Mouse (Mus musculus) intestine, postnatal 0 days (tissue): ENCODE data around the gene Gm20695. TPM values are rescaled to one million over a fixed set of nuclear protein-coding genes. Genes with fewer than 3 reads are reported as not detected.
"Not testable (repeated sequence)": the region's sequence is repeated elsewhere in the genome, so short reads cannot be mapped to it uniquely, and the experiment has no call there.

Source experiments
- ATAC-seq: fragments of 200-750 bp; cut with Nextera tagmentation; 2 replicates; pipeline ENCODE4 v1.8.0; 2017; ENCODE audit warnings: mild to moderate bottlenecking, moderate TSS enrichment, moderate library complexity
- H3K27ac ChIP-seq: fragments of 300-500 bp; sonication (generic); 2 replicates; pipeline ENCODE4 v1.5.1; 2014; ENCODE audit warnings: mild to moderate bottlenecking, low read depth, low read length, moderate library complexity
- H3K27me3 ChIP-seq: fragments of 300-500 bp; sonication (generic); replicated peaks from 2 replicates; pipeline ENCODE4 v1.6.1; 2014; ENCODE audit warnings: low read length, mixed read lengths; ENCODE audit not compliant: control insufficient read depth, insufficient read depth
- H3K36me3 ChIP-seq: fragments of 300-500 bp; sonication (generic); 2 replicates; pipeline ENCODE4 v1.6.1; 2014; ENCODE audit warnings: mild to moderate bottlenecking, moderate library complexity; ENCODE audit not compliant: control insufficient read depth, insufficient read depth
- H3K4me1 ChIP-seq: fragments of 300-500 bp; sonication (generic); replicated peaks from 2 replicates; pipeline ENCODE4 v1.6.1; 2014; ENCODE audit warnings: antibody characterized with exemption, low read length, mixed read lengths; ENCODE audit not compliant: control insufficient read depth, insufficient read depth
- H3K4me2 ChIP-seq: fragments of 300-500 bp; sonication (generic); replicated peaks from 2 replicates; pipeline ENCODE4 v1.6.1; 2014; ENCODE audit warnings: low read depth, mild to moderate bottlenecking, moderate library complexity
- H3K4me3 ChIP-seq: fragments of 300-500 bp; sonication (generic); 2 replicates; pipeline ENCODE4 v1.5.1; 2014; ENCODE audit warnings: low read depth, low read length
- H3K9ac ChIP-seq: fragments of 300-500 bp; sonication (generic); 2 replicates; pipeline ENCODE4 v1.6.1; 2014; ENCODE audit warnings: mild to moderate bottlenecking, low read depth, low read length
- H3K9me3 ChIP-seq: fragments of 300-500 bp; sonication (generic); 2 replicates; pipeline ENCODE4 v1.6.1; 2016; ENCODE audit warnings: mixed run types; ENCODE audit not compliant: control insufficient read depth
- CTCF ChIP-seq: sonication (generic); IDR thresholded peaks from 2 replicates; pipeline ENCODE4 v1.5.1; 2016; ENCODE audit warnings: low read depth, mild to moderate bottlenecking, control low read depth, antibody characterized with exemption, moderate library complexity
- WGBS: fragments of 180-500 bp; shearing (Covaris S2); extraction: QIAGEN DNeasy Blood & Tissue Kit; methylation state at CpG from one replicate; pipeline ENCODE4 v1.1.7; 2014; 5-methylcytosine and 5-hydroxymethylcytosine counted together
- polyA plus RNA-seq: library from polyadenylated mRNA; unstranded; fragments of >200 nt; fragmentation: Nextera tagmentation; extraction: Ambion mirVana; gene quantifications from 2 replicates; pipeline ENCODE4 v1.2.1, GENCODE M21; 2015

Gm20695 gene
- polyA plus RNA-seq, 1 experiment from 2014 or later, result 0.72 TPM

DNA sequence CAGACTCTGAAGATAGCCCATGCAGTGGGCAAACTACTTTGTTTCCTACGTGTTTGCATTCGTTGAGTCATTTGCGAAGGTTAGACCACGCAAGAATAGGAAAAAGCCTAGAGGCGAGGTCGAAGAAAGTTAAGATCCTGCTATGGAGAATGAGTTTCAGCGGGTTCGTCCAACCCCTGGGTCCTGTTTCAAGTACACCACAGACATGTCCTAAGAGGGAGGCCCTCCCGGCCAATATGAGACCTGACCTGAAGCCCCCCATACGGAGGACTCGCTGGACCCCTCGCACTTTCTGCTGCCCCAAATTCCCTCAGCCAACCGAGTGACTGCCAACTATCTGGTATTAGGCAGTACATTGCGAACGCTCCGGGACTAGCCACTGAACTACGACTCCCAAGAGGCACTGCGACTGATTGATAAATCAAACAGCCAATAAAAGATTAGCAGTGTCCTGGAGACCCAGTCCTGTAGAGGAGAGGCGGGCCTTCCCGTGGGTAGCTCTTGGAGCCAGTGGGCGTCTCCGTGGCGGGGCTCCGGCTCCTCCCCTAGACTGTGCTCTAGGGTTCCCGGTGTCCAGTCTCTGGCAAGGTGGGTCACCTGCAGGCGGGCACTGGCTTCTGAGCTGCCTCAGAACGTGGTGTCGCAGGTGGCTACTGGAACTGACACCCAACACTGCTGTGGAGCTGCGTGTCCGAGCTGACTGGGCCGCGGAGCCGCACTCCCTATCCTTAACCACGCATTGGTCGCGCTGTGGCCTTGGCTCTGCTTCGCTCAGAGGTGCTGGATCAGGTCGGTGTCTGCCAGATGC, 37.5 kb upstream of the Gm20695 start, which contains the start of gene Zfp174:
Gene Zfp174 (plus strand): TSS at position 558 of the 808 bp plus-strand sequence.
- H3K4me1 ChIP-seq, result no peaks in the 10 kb centered on the region
- H3K36me3 ChIP-seq, result no peaks in the 10 kb centered on the region
- ATAC-seq, result peak; percentile 98
- H3K9ac ChIP-seq, result peak within 1 kb of the TSS; percentile 63
- no peaks in the 10 kb centered on the region for H3K27me3 ChIP-seq
- no peaks in the 10 kb centered on the region for H3K9me3 ChIP-seq
- 2% methylated on average over 38 of the region's 38 CpGs for WGBS
- H3K4me2 ChIP-seq, result peak within 1 kb of the TSS; percentile 74
- H3K4me3 ChIP-seq, result peak within 1 kb of the TSS; percentile 59
- H3K27ac ChIP-seq, result no peak within 1 kb of the TSS
- no peak for TF ChIP-seq CTCF

- no peak overlapping the region for H3K9ac ChIP-seq
- no peaks in the 10 kb centered on the region for H3K27me3 ChIP-seq
- WGBS, result 80% methylated on average over 4 of the region's 4 CpGs
- H3K4me3 ChIP-seq, result no peak overlapping the region
- no peaks in the 10 kb centered on the region for H3K4me1 ChIP-seq
- no peak for TF ChIP-seq CTCF
- peak overlapping the region; percentile 74 for H3K4me2 ChIP-seq
- H3K9me3 ChIP-seq, result no peaks in the 10 kb centered on the region
- no peak for ATAC-seq
- no peaks in the 10 kb centered on the region for H3K36me3 ChIP-seq
- H3K27ac ChIP-seq, result no peak overlapping the region
Measured at GRCm38 (mm10) chr16:3847871-3848270, 36.6 kb upstream of the Gm20695 start.

DNA sequence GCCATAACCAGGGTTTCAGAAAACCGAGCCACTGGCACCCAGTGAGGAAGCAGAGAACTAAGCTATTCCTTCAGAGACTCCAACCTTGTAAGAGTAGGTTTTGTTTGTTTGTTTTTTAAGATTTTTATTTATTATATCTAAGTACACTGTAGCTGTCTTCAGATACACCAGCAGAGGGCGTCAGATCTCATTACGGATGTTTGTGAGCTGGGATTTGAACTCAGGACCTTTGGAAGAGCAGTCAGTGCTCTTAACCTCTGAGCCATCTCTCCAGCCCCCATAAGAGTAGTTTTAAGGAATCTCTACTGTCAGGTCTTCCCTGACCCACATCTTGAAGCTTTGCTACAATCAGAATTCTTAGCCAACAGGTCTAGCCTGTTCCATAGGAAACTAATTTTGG, 36.0 kb upstream of the Gm20695 start:
- TF ChIP-seq CTCF, result peak; percentile 37
- ATAC-seq, result no peak
- H3K9me3 ChIP-seq, result no peaks in the 10 kb centered on the region
- no peaks in the 10 kb centered on the region for H3K36me3 ChIP-seq
- H3K9ac ChIP-seq, result no peak overlapping the region
- H3K27ac ChIP-seq, result no peak overlapping the region
- no peaks in the 10 kb centered on the region for H3K27me3 ChIP-seq
- H3K4me1 ChIP-seq, result no peaks in the 10 kb centered on the region
- H3K4me2 ChIP-seq, result no peak overlapping the region
- no peak overlapping the region for H3K4me3 ChIP-seq
- WGBS, result 81% methylated on average over 3 of the region's 3 CpGs

DNA sequence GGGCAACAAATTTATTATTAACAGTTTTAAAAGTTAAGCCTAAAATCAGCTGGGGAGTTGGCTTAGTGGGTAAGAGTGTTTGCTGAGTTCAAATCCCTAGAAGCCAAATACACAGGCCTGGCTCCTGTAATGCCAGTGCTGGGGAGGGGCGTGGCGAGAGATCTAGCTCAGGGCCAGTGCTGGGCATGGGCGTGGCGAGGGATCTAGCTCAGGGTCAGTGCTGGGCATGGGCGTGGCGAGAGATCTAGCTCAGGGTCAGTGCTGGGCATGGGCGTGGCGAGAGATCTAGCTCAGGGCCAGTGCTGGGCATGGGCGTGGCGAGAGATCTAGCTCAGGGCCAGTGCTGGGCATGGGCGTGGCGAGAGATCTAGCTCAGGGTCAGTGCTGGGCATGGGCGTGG, 33.1 kb upstream of the Gm20695 start:
- H3K4me1 ChIP-seq, H3K9ac ChIP-seq, H3K36me3 ChIP-seq, ATAC-seq, H3K27ac ChIP-seq, H3K4me3 ChIP-seq, H3K9me3 ChIP-seq, H3K27me3 ChIP-seq, H3K4me2 ChIP-seq: not testable (repeated sequence)
- 76% methylated on average over 13 of the region's 13 CpGs for WGBS

DNA sequence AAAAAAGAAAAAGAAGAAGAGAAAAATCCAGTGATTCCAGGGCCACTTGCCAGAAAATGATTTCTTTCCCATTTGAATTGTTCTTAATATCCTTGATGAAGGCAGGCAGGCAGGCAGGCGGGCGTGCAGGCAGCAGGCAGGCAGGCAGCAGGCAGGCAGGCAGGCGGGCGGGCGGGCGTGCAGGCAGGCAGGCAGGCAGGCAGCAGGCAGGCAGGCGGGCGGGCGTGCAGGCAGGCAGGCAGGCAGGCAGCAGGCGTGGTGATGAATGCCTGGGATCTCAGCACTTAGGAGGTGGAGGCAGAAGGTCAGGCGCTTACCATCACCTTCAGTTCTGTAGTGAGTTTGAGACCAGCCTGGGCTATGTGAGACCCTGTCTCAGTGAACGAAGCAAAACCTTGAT, 31.9 kb upstream of the Gm20695 start:
- no peaks in the 10 kb centered on the region for H3K4me1 ChIP-seq
- H3K27me3 ChIP-seq, result no peaks in the 10 kb centered on the region
- no peak overlapping the region for H3K4me2 ChIP-seq
- H3K36me3 ChIP-seq, result no peaks in the 10 kb centered on the region
- H3K27ac ChIP-seq, result no peak overlapping the region
- no peak for ATAC-seq
- H3K9ac ChIP-seq, result no peak overlapping the region
- H3K9me3 ChIP-seq, result no peaks in the 10 kb centered on the region
- no peak overlapping the region for H3K4me3 ChIP-seq
- no peak for TF ChIP-seq CTCF
- WGBS, result 45% methylated on average over 12 of the region's 12 CpGs

GRCm38 (mm10) chr16:3854437-3855182, 29.8 kb upstream of the Gm20695 start:
- Histone ChIP-seq H3K4me3 (no peak overlapping the region), H3K27ac (no peak overlapping the region), H3K9me3 (no peaks in the 10 kb centered on the region), H3K27me3 (no peaks in the 10 kb centered on the region), H3K4me1 (no peaks in the 10 kb centered on the region), H3K36me3 (no peaks in the 10 kb centered on the region), H3K4me2 (no peak overlapping the region), H3K9ac (no peak overlapping the region)
- no peak for TF ChIP-seq CTCF
- no peak for ATAC-seq
- WGBS, result 74% methylated on average over 11 of the region's 11 CpGs
